23 mouse cellular contexts compared by ENCODE assay signal in genomic region chr11:96505841-96506240, GRCm38 (mm10). TPM values are rescaled to one million over a fixed set of nuclear protein-coding genes. Genes with fewer than 3 reads are reported as not detected.
DNase-seq lines count a peak whose midpoint lies in the region; ATAC-seq lines count a peak whose summit lies in the region.
"Had no signal": no experiment of that assay in that cellular context is flagged by ENCODE, and none has a peak within 500 bp of the region (broad histone marks: within the 10 kb centered on the region; RNA-seq: fewer than 3 reads in every experiment).

No protein-coding gene starts in this region.

- H3K27ac ChIP-seq in embryonic facial prominence, embryonic 12.5 days = no peak overlapping the region
- no peak overlapping the region for H3K27ac ChIP-seq in embryonic facial prominence, embryonic 10.5 days (replicated peaks)
- peak overlapping the region; percentile 53 for H3K27ac ChIP-seq in lung, embryonic 15.5 days
- H3K27ac ChIP-seq: embryonic facial prominence, embryonic 15.5 days; hindbrain, embryonic 13.5 days; intestine, embryonic 15.5 days; layer of hippocampus, adult 2 months; limb, embryonic 15.5 days; neural tube, embryonic 15.5 days had no signal

- H3K4me3 ChIP-seq in embryonic facial prominence, embryonic 12.5 days = no peak overlapping the region
- no peak overlapping the region for H3K4me3 ChIP-seq in embryonic facial prominence, embryonic 10.5 days
- no peak overlapping the region for H3K4me3 ChIP-seq in lung, embryonic 15.5 days
- H3K4me3 ChIP-seq: embryonic facial prominence, embryonic 15.5 days; hindbrain, embryonic 13.5 days; intestine, embryonic 15.5 days; layer of hippocampus, adult 2 months; limb, embryonic 15.5 days; neural tube, embryonic 15.5 days had no signal

- peak; percentile 52; the same call in 1 of the 2 replicates for ATAC-seq in embryonic facial prominence, embryonic 12.5 days (ENCODE audit: insufficient number of reproducible peaks, insufficient read depth, low FRiP score, low TSS enrichment)
- ATAC-seq in lung, embryonic 15.5 days (ENCODE audit: borderline replicate concordance, extremely low read depth, low FRiP score, low TSS enrichment) = no peak
- ATAC-seq: forebrain, postnatal 0 days; intestine, embryonic 15.5 days; lung, postnatal 0 days had no signal

- no peak overlapping the region for H3K4me2 ChIP-seq in embryonic facial prominence, embryonic 12.5 days (replicated peaks)
- H3K4me2 ChIP-seq in lung, embryonic 15.5 days = no peak overlapping the region
- H3K4me2 ChIP-seq: embryonic facial prominence, embryonic 15.5 days; heart, embryonic 11.5 days; hindbrain, embryonic 13.5 days; intestine, embryonic 15.5 days; limb, embryonic 15.5 days; neural tube, embryonic 15.5 days had no signal

- no peaks in the 10 kb centered on the region for H3K4me1 ChIP-seq in embryonic facial prominence, embryonic 12.5 days
- H3K4me1 ChIP-seq in embryonic facial prominence, embryonic 10.5 days = 0 out of 2 replicates have a peak, but pooled peaks cover 2% of the 10 kb centered on the region
- peaks cover 26% of the 10 kb centered on the region for H3K4me1 ChIP-seq in lung, embryonic 15.5 days
- H3K4me1 ChIP-seq: embryonic facial prominence, embryonic 15.5 days; hindbrain, embryonic 13.5 days; intestine, embryonic 15.5 days; limb, embryonic 15.5 days; neural tube, embryonic 15.5 days had no signal

- intact Hi-C loops in heart, postnatal 14 days (cut with DNase I) = no loop called here

- H3K36me3 ChIP-seq in embryonic facial prominence, embryonic 12.5 days = no peaks in the 10 kb centered on the region
- H3K36me3 ChIP-seq in embryonic facial prominence, embryonic 10.5 days (replicated peaks) = no peaks in the 10 kb centered on the region
- no peaks in the 10 kb centered on the region for H3K36me3 ChIP-seq in lung, embryonic 15.5 days
- H3K36me3 ChIP-seq: embryonic facial prominence, embryonic 15.5 days; G1E; hindbrain, embryonic 13.5 days; intestine, embryonic 15.5 days; limb, embryonic 15.5 days; neural tube, embryonic 15.5 days had no signal

- no peaks in the 10 kb centered on the region for H3K27me3 ChIP-seq in embryonic facial prominence, embryonic 12.5 days
- peaks cover 15% of the 10 kb centered on the region for H3K27me3 ChIP-seq in embryonic facial prominence, embryonic 10.5 days (replicated peaks; ENCODE audit: low read depth, poor library complexity, severe bottlenecking)
- no peaks in the 10 kb centered on the region for H3K27me3 ChIP-seq in lung, embryonic 15.5 days
- H3K27me3 ChIP-seq: embryonic facial prominence, embryonic 15.5 days; hindbrain, embryonic 13.5 days; intestine, embryonic 15.5 days; limb, embryonic 15.5 days; neural tube, embryonic 15.5 days had no signal

- 77% methylated on average over 5 of the region's 5 CpGs for WGBS in embryonic facial prominence, embryonic 12.5 days
- 73% methylated on average over 5 of the region's 5 CpGs for WGBS in embryonic facial prominence, embryonic 10.5 days
- 43% methylated on average over 5 of the region's 5 CpGs for WGBS in lung, embryonic 15.5 days

- H3K9me3 ChIP-seq in embryonic facial prominence, embryonic 12.5 days = no peaks in the 10 kb centered on the region
- no peaks in the 10 kb centered on the region for H3K9me3 ChIP-seq in embryonic facial prominence, embryonic 10.5 days
- H3K9me3 ChIP-seq in lung, embryonic 15.5 days = no peaks in the 10 kb centered on the region
- H3K9me3 ChIP-seq: embryonic facial prominence, embryonic 15.5 days; G1E; hindbrain, embryonic 13.5 days; intestine, embryonic 15.5 days; limb, embryonic 15.5 days; neural tube, embryonic 15.5 days had no signal

- H3K9ac ChIP-seq in embryonic facial prominence, embryonic 12.5 days = no peak overlapping the region
- no peak overlapping the region for H3K9ac ChIP-seq in lung, embryonic 15.5 days
- H3K9ac ChIP-seq: embryonic facial prominence, embryonic 15.5 days; forebrain, postnatal 0 days; hindbrain, embryonic 13.5 days; intestine, embryonic 15.5 days; limb, embryonic 15.5 days; neural tube, embryonic 15.5 days had no signal

- no peak for DNase-seq in embryonic facial prominence, embryonic 10.5 days (ENCODE audit: low spot score)
- no peak for DNase-seq in lung, postnatal 36 days
- peak; percentile 90 for DNase-seq in R1 (ENCODE audit: low read depth, low spot score)
- DNase-seq in natural killer cell, adult 2 months (ENCODE audit: low spot score in 2 of 2) = peak; percentile 23 to 25
- no peak for DNase-seq in urinary bladder, adult 18-20 months (ENCODE audit: low spot score in 2 of 2)
- DNase-seq in heart, postnatal 14 days = no peak
- DNase-seq: adrenal gland, adult 2 months; cerebellum, adult 9-10 months; forebrain, postnatal 0 days; kidney, postnatal 14 days; midbrain, embryonic 14.5 days had no signal

RNA-seq across cellular contexts. Expression of gene Skap1, which starts 41.4 kb away (rescaled TPM):
- polyA plus RNA-seq in embryonic facial prominence, embryonic 12.5 days (2016; fragmentation: Nextera tagmentation; extraction: Ambion mirVana) = 0.32 and 0.50 TPM in 2 replicates
- polyA plus RNA-seq in embryonic facial prominence, embryonic 10.5 days (2016; fragmentation: Nextera tagmentation; extraction: Ambion mirVana) = 0.19 and 0.46 TPM in 2 replicates
- 1.6 and 6.6 TPM in 2 replicates for polyA plus RNA-seq in lung, embryonic 15.5 days (2015; fragmentation: Nextera tagmentation; extraction: Ambion mirVana)
- total RNA-seq in heart, postnatal 14 days (2021) = 1 to 10 TPM in 1 of 2 experiments, under 1 TPM in 1; 0.76 to 6.2 TPM
- total RNA-seq: gastrocnemius, adult 18-20 months had no signal
- polyA plus RNA-seq: G1E had no signal

Comparison
In these comparisons a context has a peak if more than half of its experiments do, and no peak if none do; other contexts are left out.
1. DNase-seq: peak in R1 (single experiment) and natural killer cell, adult 2 months (2 of 2); none in embryonic facial prominence, embryonic 10.5 days (single experiment), lung, postnatal 36 days (single experiment), urinary bladder, adult 18-20 months (0 of 2) and heart, postnatal 14 days (0 of 2).